Mouse (Mus musculus): ENCODE measurements around the gene Armh1. TPM values are rescaled to one million over a fixed set of nuclear protein-coding genes. Genes with fewer than 3 reads are reported as not detected.

Armh1 gene
- 0.12 and 0.38 TPM in 2 replicates for polyA plus RNA-seq (2015; fragmentation: Nextera tagmentation; extraction: Ambion mirVana)

DNA sequence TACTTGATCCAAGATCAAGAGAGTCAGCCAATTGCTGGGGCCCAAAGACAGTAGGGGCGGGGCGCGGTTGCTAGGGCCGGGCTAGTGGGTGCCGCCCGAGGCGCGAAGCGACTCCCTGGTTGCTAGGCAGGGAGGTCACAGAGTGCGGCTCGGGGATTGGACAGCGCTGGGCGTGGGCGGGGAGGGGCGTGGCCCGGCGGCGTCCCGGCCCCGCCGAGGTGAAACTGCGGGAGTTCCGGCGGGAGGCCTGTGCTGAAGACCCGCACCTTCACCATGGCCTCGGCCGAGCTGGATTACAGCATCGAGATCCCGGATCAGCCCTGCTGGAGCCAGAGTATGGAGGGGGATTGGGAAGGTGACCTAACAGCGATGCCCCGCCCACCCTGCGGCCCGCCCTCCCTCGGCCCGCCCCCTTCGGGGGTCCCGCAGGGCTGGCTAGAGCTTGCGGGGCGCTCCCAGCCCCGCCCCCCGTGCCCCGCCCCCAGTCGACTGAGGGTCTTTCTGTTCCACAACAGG, at the start of gene Armh1, which contains the start of gene Tmem53:
Armh1 (minus strand) TSS at position 325 of the 516 bp plus-strand sequence.
Tmem53 (plus strand) TSS at position 151 of the 516 bp plus-strand sequence.
- peak within 1 kb of the TSS; percentile 94 for H3K27ac ChIP-seq
- H3K9ac ChIP-seq, result peak within 1 kb of the TSS; percentile 66
- peak; percentile 99 for ATAC-seq (replicated peaks; ENCODE audit: low FRiP score)
- peaks cover 3% of the 10 kb centered on the region; the same call in 1 of the 2 replicates for H3K27me3 ChIP-seq
- H3K4me3 ChIP-seq (replicated peaks), result peak within 1 kb of the TSS; percentile 80
- H3K4me1 ChIP-seq, result peaks cover 29% of the 10 kb centered on the region
- no peaks in the 10 kb centered on the region for H3K36me3 ChIP-seq
- no peaks in the 10 kb centered on the region for H3K9me3 ChIP-seq (replicated peaks)
- H3K4me2 ChIP-seq, result peak within 1 kb of the TSS; percentile 72
- WGBS, result under 1% methylated on average over 40 of the region's 43 CpGs

DNA sequence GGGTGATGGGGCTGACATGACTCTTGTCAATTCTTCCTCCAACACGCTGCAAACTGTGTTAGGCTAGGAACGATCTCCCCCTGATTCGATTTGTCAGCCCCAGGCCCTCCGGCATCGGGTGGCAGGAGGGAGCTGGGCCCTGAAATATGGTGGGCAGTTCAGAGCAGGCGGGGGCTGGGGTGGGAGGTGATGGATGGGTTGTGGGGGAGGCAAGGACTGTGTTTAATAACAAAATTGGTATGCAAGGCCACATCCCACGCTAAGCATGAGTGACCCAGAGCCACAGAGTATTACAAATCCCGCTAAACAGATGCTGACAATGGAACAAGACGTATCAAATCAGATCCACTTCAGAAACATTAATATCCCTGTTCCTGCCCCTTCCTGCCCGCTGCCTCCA, 48.0 kb upstream of the Armh1 start:
- Histone ChIP-seq H3K4me3 (replicated peaks) (no peak overlapping the region), H3K36me3 (no peaks in the 10 kb centered on the region), H3K4me1 (peaks cover 48% of the 10 kb centered on the region), H3K9ac (no peak overlapping the region), H3K4me2 (no peak overlapping the region), H3K27ac (no peak overlapping the region), H3K9me3 (replicated peaks) (no peaks in the 10 kb centered on the region), H3K27me3 (peaks cover 97% of the 10 kb centered on the region)
- ATAC-seq (replicated peaks; ENCODE audit: low FRiP score), result no peak
- 28% methylated on average over 10 of the region's 10 CpGs for WGBS

DNA sequence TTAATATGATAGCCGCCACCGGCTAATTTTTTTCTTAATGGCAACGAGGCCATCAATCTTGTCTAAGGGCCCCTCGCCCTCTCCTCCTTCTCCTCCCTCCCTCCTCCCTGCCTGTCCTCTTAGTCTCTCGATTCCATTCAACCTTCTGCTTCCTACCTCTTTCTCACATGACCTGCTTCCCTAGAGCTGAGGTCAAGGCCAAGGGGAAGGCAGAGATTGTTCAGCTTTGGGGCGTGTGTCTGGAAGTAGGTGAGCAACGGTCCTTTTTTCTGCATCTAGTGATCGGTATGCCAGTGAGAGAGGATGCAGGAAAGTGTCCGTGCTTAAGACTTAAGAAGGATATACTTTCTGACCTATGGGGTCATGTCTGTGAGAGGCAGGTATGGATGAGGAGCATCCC, 45.9 kb upstream of the Armh1 start:
- H3K4me1 ChIP-seq, result peaks cover 28% of the 10 kb centered on the region
- H3K27ac ChIP-seq, result no peak overlapping the region
- 40% methylated on average over 9 of the region's 9 CpGs for WGBS
- H3K36me3 ChIP-seq, result no peaks in the 10 kb centered on the region
- no peak overlapping the region for H3K4me3 ChIP-seq (replicated peaks)
- H3K9me3 ChIP-seq (replicated peaks), result no peaks in the 10 kb centered on the region
- no peak for ATAC-seq (replicated peaks; ENCODE audit: low FRiP score)
- H3K27me3 ChIP-seq, result peaks cover 77% of the 10 kb centered on the region
- no peak overlapping the region for H3K4me2 ChIP-seq
- no peak overlapping the region for H3K9ac ChIP-seq

DNA sequence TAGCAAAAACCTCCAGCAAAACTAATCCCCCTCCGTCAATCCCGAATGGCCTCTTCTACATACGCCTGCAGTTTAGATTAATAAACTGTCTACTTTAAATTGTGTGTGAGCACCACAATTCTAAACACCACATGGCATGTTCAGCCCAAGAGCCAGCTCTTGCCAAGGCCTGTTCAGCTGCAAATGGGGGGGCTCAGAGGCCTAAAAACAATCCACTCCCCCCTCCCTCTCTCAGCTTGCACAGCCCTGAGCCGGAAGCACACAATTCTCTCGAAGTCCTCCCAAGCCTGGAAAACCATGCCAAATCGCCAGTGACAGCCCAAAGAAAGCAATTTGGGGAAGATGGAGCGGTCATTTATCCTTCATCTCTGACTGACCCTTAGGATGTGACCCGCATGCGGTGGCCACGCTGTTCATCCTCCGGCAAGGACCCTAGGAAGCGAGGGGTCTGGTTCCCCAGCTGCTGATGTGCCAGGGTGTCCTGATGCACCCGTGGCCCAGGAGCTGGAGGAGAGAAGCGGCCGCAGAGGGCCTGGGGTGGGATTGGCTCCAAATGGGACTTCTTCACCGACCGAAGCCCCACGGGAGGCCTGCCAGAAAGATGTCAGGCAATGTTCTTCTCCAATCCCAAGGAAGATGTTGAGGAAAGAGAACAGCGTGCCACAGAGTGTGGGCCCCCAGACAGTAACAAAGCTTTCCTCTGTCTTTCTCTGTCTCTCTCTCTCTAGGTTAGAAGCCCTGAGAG, 45.1 kb upstream of the Armh1 start:
- no peak overlapping the region for H3K27ac ChIP-seq
- H3K4me2 ChIP-seq, result no peak overlapping the region
- peaks cover 20% of the 10 kb centered on the region for H3K4me1 ChIP-seq

DNA sequence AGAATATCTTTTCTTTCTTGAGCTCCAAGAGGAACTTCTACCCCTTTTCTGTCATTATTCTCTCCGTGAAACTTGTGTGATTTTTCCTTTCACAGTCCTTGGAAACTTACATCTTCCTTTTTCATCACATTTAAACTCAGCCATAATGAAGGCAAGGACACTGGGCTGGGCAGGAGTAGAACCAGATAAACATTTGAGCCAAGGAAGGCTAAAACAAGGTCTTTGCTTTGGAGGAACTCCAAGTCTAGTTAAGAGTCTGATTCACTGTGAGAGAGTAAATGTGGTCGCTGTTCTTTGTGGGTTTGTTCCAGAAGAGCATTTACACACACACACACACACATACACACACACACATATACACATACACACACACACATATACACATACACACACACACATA, 39.8 kb upstream of the Armh1 start:
- no peak overlapping the region for H3K4me3 ChIP-seq (replicated peaks)
- peaks cover 7% of the 10 kb centered on the region for H3K36me3 ChIP-seq
- ATAC-seq (replicated peaks; ENCODE audit: low FRiP score), result no peak
- no peak overlapping the region for H3K9ac ChIP-seq
- H3K4me1 ChIP-seq, result peaks cover 16% of the 10 kb centered on the region
- no peaks in the 10 kb centered on the region for H3K9me3 ChIP-seq (replicated peaks)
- peaks cover 19% of the 10 kb centered on the region for H3K27me3 ChIP-seq
- no peak overlapping the region for H3K4me2 ChIP-seq
- 89% methylated on average over 2 of the region's 2 CpGs for WGBS
- H3K27ac ChIP-seq, result no peak overlapping the region

More for the DNA sequence above, 45.1 kb upstream of the Armh1 start:
- Histone ChIP-seq H3K27me3 (peaks cover 69% of the 10 kb centered on the region), H3K36me3 (no peaks in the 10 kb centered on the region), H3K9ac (no peak overlapping the region), H3K9me3 (replicated peaks) (no peaks in the 10 kb centered on the region), H3K4me3 (replicated peaks) (no peak overlapping the region)
- ATAC-seq (replicated peaks; ENCODE audit: low FRiP score), result no peak
- WGBS, result 73% methylated on average over 19 of the region's 19 CpGs

DNA sequence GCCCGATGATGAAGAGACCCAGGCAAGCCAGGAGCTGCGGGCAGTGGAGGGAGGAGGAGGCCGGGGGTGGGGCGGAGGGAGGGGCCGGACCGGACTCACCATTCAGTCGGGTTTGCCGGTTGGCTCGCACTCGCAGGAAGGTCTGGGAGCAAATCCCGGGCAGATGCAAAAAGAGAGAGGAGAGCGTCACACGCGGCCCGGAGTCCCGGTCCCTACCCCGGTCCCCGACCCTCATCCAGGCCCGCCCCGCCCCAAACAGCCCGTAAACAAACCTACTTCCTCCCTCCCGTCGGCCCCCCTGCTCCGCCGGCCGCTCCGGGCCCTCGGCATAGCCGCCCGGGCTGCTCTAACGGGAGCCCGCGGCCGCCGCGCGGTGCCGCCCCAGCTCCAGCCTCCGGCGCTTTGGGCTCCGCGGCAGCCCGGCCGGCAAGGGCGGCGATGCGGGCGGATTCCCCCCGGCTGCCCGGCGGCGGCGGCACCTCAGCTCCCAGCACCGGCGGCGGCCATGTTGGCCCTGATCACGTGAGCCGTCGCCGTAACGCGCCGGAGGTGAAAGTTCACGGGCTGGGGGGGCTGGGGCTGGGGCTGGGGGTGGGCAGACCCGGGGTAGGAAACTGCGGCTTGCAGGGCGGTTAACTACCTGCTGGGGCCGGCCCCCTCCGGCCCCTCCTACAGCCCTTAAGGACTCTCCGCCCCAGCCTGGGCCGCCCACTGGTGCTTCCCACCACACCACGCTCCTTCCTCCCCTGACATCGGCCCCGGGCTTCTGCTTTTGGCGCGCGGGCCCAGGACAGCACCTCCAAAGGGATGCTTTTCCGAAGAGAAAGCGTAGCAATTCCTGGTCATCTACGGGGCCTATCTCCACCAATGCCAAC, 37.2 kb upstream of the Armh1 start:
- Histone ChIP-seq H3K36me3 (peaks cover 32% of the 10 kb centered on the region), H3K4me2 (peak overlapping the region; percentile 67), H3K27ac (peak overlapping the region; percentile 97), H3K9me3 (replicated peaks) (no peaks in the 10 kb centered on the region), H3K4me1 (peaks cover 31% of the 10 kb centered on the region), H3K27me3 (peaks cover 7% of the 10 kb centered on the region; the same call in 1 of the 2 replicates), H3K9ac (peak overlapping the region; percentile 67), H3K4me3 (replicated peaks) (peak overlapping the region; percentile 80)
- peak; percentile 97 for ATAC-seq (replicated peaks; ENCODE audit: low FRiP score)
- under 1% methylated on average over 66 of the region's 80 CpGs for WGBS

DNA sequence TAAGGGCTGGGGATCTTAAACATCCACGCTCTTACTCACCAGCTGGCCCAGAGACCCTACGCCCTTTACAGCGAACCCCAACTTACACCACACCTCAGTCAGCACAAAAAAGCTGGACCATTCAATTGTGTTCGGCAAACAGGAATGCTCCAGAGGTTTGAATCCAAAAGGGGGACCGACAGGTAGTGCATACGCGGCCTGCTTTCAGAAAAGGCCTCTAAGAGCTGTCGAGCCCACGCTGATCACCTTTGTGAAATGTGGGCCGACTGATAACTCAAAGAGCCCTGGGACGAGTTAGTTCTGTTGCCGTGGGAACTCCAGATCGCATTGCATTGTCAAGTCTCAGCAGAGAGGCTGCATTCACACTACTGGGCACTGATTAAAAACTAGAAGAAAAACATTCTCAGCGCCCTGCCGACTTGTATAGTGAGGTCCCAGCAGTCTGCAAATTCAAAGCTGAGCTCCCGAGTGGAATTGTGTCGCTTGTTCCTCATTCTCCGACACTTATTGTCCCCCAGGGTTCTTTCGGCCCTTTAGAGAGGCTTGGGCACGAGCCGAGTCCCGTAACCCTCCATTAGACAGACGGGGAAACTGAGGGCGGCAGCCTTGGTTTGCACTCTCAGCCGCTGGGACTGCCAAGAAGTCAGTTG, 36.5 kb upstream of the Armh1 start:
- peak overlapping the region; percentile 97 for H3K27ac ChIP-seq
- no peak for ATAC-seq (replicated peaks; ENCODE audit: low FRiP score)
- peaks cover 40% of the 10 kb centered on the region for H3K36me3 ChIP-seq
- peaks cover 39% of the 10 kb centered on the region for H3K4me1 ChIP-seq
- WGBS, result 24% methylated on average over 25 of the region's 25 CpGs
- peak overlapping the region; percentile 80 for H3K4me3 ChIP-seq (replicated peaks)
- peaks cover 8% of the 10 kb centered on the region; the same call in 1 of the 2 replicates for H3K27me3 ChIP-seq
- H3K9me3 ChIP-seq (replicated peaks), result no peaks in the 10 kb centered on the region
- peak overlapping the region; percentile 67 for H3K9ac ChIP-seq
- H3K4me2 ChIP-seq, result peak overlapping the region; percentile 67

DNA sequence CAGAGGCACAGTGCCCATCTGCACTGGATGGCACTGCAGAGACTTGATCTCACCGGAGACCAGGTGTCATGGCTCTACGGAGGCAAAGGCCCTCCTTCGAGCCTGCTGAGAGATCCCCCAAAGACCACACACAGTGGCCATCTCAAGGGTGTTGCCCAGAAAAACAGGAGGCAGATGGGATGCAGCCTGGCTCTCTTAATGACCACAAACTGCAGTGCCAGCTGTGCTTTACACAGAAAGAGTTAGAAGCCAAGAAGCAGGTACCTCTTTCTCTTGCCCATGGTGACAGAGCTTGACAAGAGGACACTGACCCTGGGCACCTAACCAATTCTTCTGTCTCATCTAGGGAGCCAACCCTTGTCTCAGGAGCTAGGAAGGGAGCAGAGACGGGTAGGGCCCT, 32.4 kb upstream of the Armh1 start:
- H3K27me3 ChIP-seq, result peaks cover 20% of the 10 kb centered on the region; the same call in 1 of the 2 replicates
- peaks cover 44% of the 10 kb centered on the region for H3K4me1 ChIP-seq
- WGBS, result 37% methylated on average over 4 of the region's 4 CpGs
- no peak for ATAC-seq (replicated peaks; ENCODE audit: low FRiP score)
- no peaks in the 10 kb centered on the region for H3K9me3 ChIP-seq (replicated peaks)
- no peak overlapping the region for H3K4me3 ChIP-seq (replicated peaks)
- H3K36me3 ChIP-seq, result peaks cover 80% of the 10 kb centered on the region
- peak overlapping the region; percentile 37; the same call in 1 of the 2 replicates for H3K27ac ChIP-seq
- no peak overlapping the region for H3K9ac ChIP-seq
- no peak overlapping the region for H3K4me2 ChIP-seq

DNA sequence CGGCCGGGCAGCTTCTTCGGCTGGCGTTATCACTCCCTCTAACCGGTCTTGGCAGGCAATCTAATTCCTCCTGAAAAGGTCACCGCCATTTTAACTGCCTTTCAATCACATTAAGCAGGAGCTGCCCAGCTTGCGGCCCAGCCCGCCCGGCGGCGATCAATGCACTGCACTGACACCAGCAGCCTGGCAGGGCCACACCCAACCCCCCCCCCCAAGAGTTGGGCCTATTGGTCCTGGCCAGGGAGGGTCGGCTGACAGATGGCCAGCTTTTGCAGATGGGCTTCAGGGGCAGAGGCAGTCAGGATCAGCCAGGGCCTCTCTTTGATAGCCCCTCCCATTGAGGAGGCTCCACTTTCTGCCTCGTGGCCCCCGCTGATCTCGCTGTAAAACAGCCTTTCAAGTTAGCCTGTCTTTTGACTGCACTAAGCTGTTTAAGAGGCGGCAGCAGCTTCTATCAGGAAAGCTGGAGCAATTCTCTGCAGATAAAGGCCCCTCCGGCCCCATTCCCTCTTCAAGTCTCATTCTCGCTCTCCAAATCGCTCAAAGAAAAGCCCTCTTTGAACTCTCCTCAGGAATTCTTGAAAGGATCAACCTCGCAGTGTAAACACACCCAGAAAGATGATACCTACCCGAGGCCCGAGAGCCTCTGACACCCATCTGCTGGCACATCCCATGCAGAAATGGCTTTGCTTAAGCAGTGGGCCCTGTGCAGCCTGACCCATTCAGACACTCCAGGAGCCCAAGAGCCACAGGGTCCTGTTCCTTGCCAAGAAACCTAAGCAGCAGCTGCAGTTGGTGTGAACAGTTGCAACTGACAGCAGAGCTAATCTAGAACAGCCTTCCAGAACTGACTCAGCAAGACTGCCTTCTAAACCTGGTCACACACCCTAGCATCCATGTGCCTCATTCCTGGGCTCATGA, 31.6 kb upstream of the Armh1 start:
- H3K27ac ChIP-seq, result peak overlapping the region; percentile 37; the same call in 1 of the 2 replicates
- peak overlapping the region; percentile 12; the same call in 1 of the 2 replicates for H3K4me2 ChIP-seq
- peaks cover 20% of the 10 kb centered on the region; the same call in 1 of the 2 replicates for H3K27me3 ChIP-seq
- H3K9ac ChIP-seq, result no peak overlapping the region
- no peaks in the 10 kb centered on the region for H3K9me3 ChIP-seq (replicated peaks)
- ATAC-seq (replicated peaks; ENCODE audit: low FRiP score), result peak; percentile 70; the same call in 1 of the 2 replicates
- peaks cover 88% of the 10 kb centered on the region for H3K36me3 ChIP-seq
- 35% methylated on average over 22 of the region's 22 CpGs for WGBS
- no peak overlapping the region for H3K4me3 ChIP-seq (replicated peaks)
- peaks cover 50% of the 10 kb centered on the region for H3K4me1 ChIP-seq

DNA sequence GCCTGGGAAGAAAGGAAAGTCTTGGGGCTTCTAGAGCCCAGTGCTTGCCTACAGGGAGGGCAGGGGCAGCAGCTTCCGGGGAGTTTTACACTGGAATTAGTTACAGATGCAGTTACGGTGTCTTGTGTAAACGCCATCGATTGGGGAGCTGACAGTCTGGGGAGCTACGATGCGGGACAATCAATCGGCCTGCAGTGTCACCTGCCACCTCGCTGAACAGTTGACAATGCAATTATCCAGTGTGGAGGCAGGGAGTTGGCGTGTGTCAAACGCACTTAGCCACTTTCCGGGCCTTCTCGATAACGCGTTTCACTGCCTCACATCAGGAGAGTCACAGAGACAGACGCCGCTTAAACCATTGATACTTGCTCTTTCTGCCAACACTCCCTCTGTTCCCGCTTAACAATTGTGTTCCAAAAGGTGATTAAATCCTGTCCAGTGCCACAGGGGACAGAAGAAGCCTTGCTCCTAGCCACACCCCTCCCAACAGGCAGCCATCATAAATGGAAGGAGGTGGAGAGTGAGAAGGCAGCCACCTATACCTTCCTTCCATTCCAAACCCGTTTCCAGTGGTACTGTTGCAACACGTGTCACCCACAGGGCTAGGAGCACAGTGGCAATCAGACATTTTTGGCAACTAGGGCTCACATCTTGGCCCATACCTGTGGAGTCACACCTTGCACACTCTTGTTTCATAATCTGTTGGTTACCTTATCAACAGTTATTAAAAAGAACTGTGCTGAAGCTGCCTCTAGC, 29.3 kb upstream of the Armh1 start:
- peaks cover 59% of the 10 kb centered on the region for H3K4me1 ChIP-seq
- no peak overlapping the region for H3K27ac ChIP-seq
- no peak overlapping the region for H3K4me3 ChIP-seq (replicated peaks)
- H3K4me2 ChIP-seq, result no peak overlapping the region
- H3K9me3 ChIP-seq (replicated peaks), result no peaks in the 10 kb centered on the region
- H3K36me3 ChIP-seq, result peaks cover 99% of the 10 kb centered on the region
- no peak overlapping the region for H3K9ac ChIP-seq
- 58% methylated on average over 19 of the region's 19 CpGs for WGBS
- no peak for ATAC-seq (replicated peaks; ENCODE audit: low FRiP score)
- H3K27me3 ChIP-seq, result peaks cover 20% of the 10 kb centered on the region; the same call in 1 of the 2 replicates

All from kidney, embryonic 15.5 days (tissue).